Mouse (Mus musculus) lung, postnatal 36 days (tissue): ENCODE measurements at regions not wholly inside any gene's neighbourhood (a gene's known extent, or its start where the extent isn't known, plus 50 kb on each side); places are given as distances from the start of the nearest gene placed in this dataset.
A peak's percentile ranks its signal among the peaks of the same experiment; 100 is the strongest.

Experiments
- DNase-seq: peaks from one replicate; pipeline ENCODE4 v3.0.0; 2022; ENCODE audit warnings: mixed read lengths

- peak; percentile 58 for DNase-seq
These were observed 558.0 kb downstream of the Ebf1 start for GRCm38 (mm10) chr11:45174811-45175798.

- DNase-seq, result no peak
These were observed 559.9 kb downstream of the Ebf1 start for GRCm38 (mm10) chr11:45176971-45177370.

GRCm38 (mm10) chr11:45178036-45178435 is 560.9 kb downstream of the Ebf1 start:
- no peak for DNase-seq

- no peak for DNase-seq
These were observed 561.9 kb downstream of the Ebf1 start for GRCm38 (mm10) chr11:45179019-45179418.

- no peak for DNase-seq
These were observed 573.7 kb downstream of the Ebf1 start for GRCm38 (mm10) chr11:45190601-45191370.

GRCm38 (mm10) chr11:45191392-45192189 is 574.5 kb downstream of the Ebf1 start:
- no peak for DNase-seq

GRCm38 (mm10) chr11:45193319-45193718 is 576.2 kb downstream of the Ebf1 start:
- DNase-seq, result peak; percentile 19

- DNase-seq, result peak; percentile 14
These were observed 582.4 kb downstream of the Ebf1 start for GRCm38 (mm10) chr11:45199520-45199919.

GRCm38 (mm10) chr11:45200714-45201405 is 583.7 kb downstream of the Ebf1 start:
- peak; percentile 58 for DNase-seq

- no peak for DNase-seq
These were observed 586.3 kb downstream of the Ebf1 start for GRCm38 (mm10) chr11:45203446-45203845.

- DNase-seq, result no peak
These were observed 589.8 kb downstream of the Ebf1 start for GRCm38 (mm10) chr11:45206611-45207525.

GRCm38 (mm10) chr11:45214096-45214495 is 597.0 kb downstream of the Ebf1 start:
- DNase-seq, result peak; percentile 26

- no peak for DNase-seq
These were observed 599.9 kb downstream of the Ebf1 start for GRCm38 (mm10) chr11:45216942-45217474.

GRCm38 (mm10) chr11:45219239-45219638 is 602.1 kb downstream of the Ebf1 start:
- no peak for DNase-seq

GRCm38 (mm10) chr11:45222021-45222420 is 604.9 kb downstream of the Ebf1 start:
- no peak for DNase-seq

- no peak for DNase-seq
These were observed 616.1 kb upstream of the Clint1 start for GRCm38 (mm10) chr11:45235476-45236412.

- no peak for DNase-seq
These were observed 614.8 kb upstream of the Clint1 start for GRCm38 (mm10) chr11:45237056-45237455.

GRCm38 (mm10) chr11:45239044-45239443 is 612.8 kb upstream of the Clint1 start:
- DNase-seq, result peak; percentile 48

- DNase-seq, result no peak
These were observed 611.4 kb upstream of the Clint1 start for GRCm38 (mm10) chr11:45240419-45240818.

GRCm38 (mm10) chr11:45241671-45242070 is 610.2 kb upstream of the Clint1 start:
- DNase-seq, result no peak
